Mouse (Mus musculus): ENCODE measurements around the gene Cd48.
"Not testable (repeated sequence)": the region's sequence is repeated elsewhere in the genome, so short reads cannot be mapped to it uniquely, and the experiment has no call there.

Cd48 gene

GRCm38 (mm10) chr1:171681531-171682299, at the start of gene Cd48:
Gene Cd48, plus strand, starts transcription at chr1:171682009.
- in situ Hi-C loops (cut with MboI, MseI), result no loop called here

- in situ Hi-C loops (cut with MboI, MseI), result no loop called here
These were observed 46.1 kb upstream of the Cd48 start for GRCm38 (mm10) chr1:171635696-171636095.

GRCm38 (mm10) chr1:171637101-171637500, 44.7 kb upstream of the Cd48 start:
- in situ Hi-C loops (cut with MboI, MseI), result no loop called here

- in situ Hi-C loops (cut with MboI, MseI), result no loop called here
These were observed 43.1 kb upstream of the Cd48 start for GRCm38 (mm10) chr1:171638686-171639085.

- in situ Hi-C loops (cut with MboI, MseI), result no loop called here
These were observed 41.0 kb upstream of the Cd48 start for GRCm38 (mm10) chr1:171640796-171641195.

- in situ Hi-C loops (cut with MboI, MseI), result no loop called here
These were observed 38.2 kb upstream of the Cd48 start for GRCm38 (mm10) chr1:171643612-171644011.

- in situ Hi-C loops (cut with MboI, MseI), result no loop called here
These were observed 35.3 kb upstream of the Cd48 start for GRCm38 (mm10) chr1:171646429-171646940.

GRCm38 (mm10) chr1:171647716-171648115, 34.1 kb upstream of the Cd48 start:
- in situ Hi-C loops (cut with MboI, MseI), result no loop called here

GRCm38 (mm10) chr1:171648840-171649239, 33.0 kb upstream of the Cd48 start:
- in situ Hi-C loops (cut with MboI, MseI), result no loop called here

- in situ Hi-C loops (cut with MboI, MseI), result no loop called here
These were observed 29.1 kb upstream of the Cd48 start, which contains the start of gene Slamf7 for GRCm38 (mm10) chr1:171652734-171653133. Gene Slamf7, minus strand, starts transcription at chr1:171653035.

- in situ Hi-C loops (cut with MboI, MseI), result no loop called here
These were observed 23.2 kb upstream of the Cd48 start for GRCm38 (mm10) chr1:171658561-171658991.

- in situ Hi-C loops (cut with MboI, MseI), result no loop called here
These were observed 21.4 kb upstream of the Cd48 start for GRCm38 (mm10) chr1:171660423-171660822.

- in situ Hi-C loops (cut with MboI, MseI), result no loop called here
These were observed 20.3 kb upstream of the Cd48 start for GRCm38 (mm10) chr1:171661482-171661881.

- in situ Hi-C loops (cut with MboI, MseI), result no loop called here
These were observed 18.1 kb upstream of the Cd48 start for GRCm38 (mm10) chr1:171663757-171664156.

- in situ Hi-C loops (cut with MboI, MseI), result no loop called here
These were observed 15.5 kb upstream of the Cd48 start for GRCm38 (mm10) chr1:171666350-171666749.

GRCm38 (mm10) chr1:171667160-171667559, 14.6 kb upstream of the Cd48 start:
- in situ Hi-C loops (cut with MboI, MseI), result no loop called here

- in situ Hi-C loops (cut with MboI, MseI), result not testable (repeated sequence)
These were observed 9.4 kb upstream of the Cd48 start for GRCm38 (mm10) chr1:171672451-171672850.

GRCm38 (mm10) chr1:171672854-171673475, 8.8 kb upstream of the Cd48 start:
- in situ Hi-C loops (cut with MboI, MseI), result no loop called here

GRCm38 (mm10) chr1:171674467-171674866, 7.3 kb upstream of the Cd48 start:
- in situ Hi-C loops (cut with MboI, MseI), result no loop called here

GRCm38 (mm10) chr1:171677721-171678120, 4.1 kb upstream of the Cd48 start:
- in situ Hi-C loops (cut with MboI, MseI), result no loop called here

- in situ Hi-C loops (cut with MboI, MseI), result no loop called here
These were observed 800 bp upstream of the Cd48 start for GRCm38 (mm10) chr1:171681009-171681408.

- in situ Hi-C loops (cut with MboI, MseI), result no loop called here
These were observed 3.1 kb downstream of the Cd48 start for GRCm38 (mm10) chr1:171684923-171685322.

- in situ Hi-C loops (cut with MboI, MseI), result no loop called here
These were observed 5.5 kb downstream of the Cd48 start for GRCm38 (mm10) chr1:171687320-171687719.
